Mouse (Mus musculus) left cerebral cortex, adult 2 months (tissue): ENCODE data around the gene Acer3. TPM values are rescaled to one million over a fixed set of nuclear protein-coding genes. Genes with fewer than 3 reads are reported as not detected.

ENCODE experiments used
- DNase-seq, 2 experiments: peaks; one replicate each; pipeline ENCODE4 v3.0.0; 2021 to 2022; ENCODE audit warnings: low spot score in 2 of 2, mixed read lengths in 1 of 2; ENCODE audit errors: extremely low spot score in 1 of 2
- H3K27ac ChIP-seq: fragments of 200-600 bp; 2 replicates; pipeline ENCODE4 v1.8.1; 2022
- H3K4me3 ChIP-seq: fragments of 200-600 bp; 2 replicates; pipeline ENCODE4 v1.8.1; 2022
- CTCF ChIP-seq: fragments of 200-600 bp; IDR thresholded peaks from 2 replicates; pipeline ENCODE4 v1.8.1; 2022; ENCODE audit warnings: antibody characterized with exemption, mild to moderate bottlenecking, moderate library complexity
- intact Hi-C: fragments of 180-260 bp; cut with DNase I; formaldehyde crosslinking; loops from one replicate; pipeline ENCODE4 v1.15.1; 2025
- total RNA-seq, 2 experiments: library from RNA; stranded (reverse); gene quantifications; 2 replicates each; pipeline ENCODE4 v1.2.3; 2021

Gene Acer3
- total RNA-seq, 2 experiments from 2014 or later = 22.2 to 25.4 TPM

DNA sequence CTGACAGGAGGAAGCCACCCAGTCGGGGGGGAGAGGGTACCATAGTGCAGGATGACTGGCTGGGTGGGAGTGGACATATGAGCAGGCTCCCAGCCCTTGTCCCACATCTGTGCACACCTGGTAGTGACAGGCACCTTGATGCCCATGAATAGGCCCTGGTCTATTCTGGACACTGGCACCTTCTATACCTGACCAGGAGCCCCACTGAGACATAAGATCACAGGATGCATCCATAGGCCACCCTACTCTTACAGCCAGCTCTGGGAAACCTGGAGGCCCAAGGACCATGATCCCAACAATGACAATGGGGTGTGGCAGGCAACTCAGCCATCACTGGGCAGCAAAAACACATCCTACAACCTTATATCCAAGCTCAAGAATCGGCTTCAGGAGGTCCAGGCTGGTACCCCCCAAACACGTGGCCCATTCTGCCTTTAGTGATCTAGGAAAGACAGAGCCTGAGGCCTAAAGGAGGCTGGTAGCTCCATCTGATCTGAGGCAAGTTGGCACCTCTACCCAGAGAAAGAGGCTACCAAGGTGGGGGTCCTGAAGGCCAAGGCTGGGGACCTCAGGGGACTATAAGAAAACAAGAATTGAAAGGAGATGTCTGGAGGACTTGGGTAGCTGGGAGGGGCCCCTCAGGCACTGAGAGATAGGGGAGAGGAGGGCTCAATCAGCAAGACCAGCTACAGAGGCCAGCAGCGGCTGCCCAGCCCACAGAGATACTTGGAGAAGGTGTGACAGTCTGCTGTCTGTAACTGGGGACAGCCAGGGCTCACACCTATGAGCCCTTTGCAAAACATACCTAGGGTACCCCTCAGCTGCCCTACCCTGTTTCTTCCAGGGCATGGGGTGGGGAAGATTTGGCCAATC lies 145.9 kb downstream of the Acer3 start:
- TF ChIP-seq CTCF = no peak
- Histone ChIP-seq H3K27ac (no peak overlapping the region), H3K4me3 (no peak overlapping the region)
- intact Hi-C loops = no loop called here
- DNase-seq = no peak

DNA sequence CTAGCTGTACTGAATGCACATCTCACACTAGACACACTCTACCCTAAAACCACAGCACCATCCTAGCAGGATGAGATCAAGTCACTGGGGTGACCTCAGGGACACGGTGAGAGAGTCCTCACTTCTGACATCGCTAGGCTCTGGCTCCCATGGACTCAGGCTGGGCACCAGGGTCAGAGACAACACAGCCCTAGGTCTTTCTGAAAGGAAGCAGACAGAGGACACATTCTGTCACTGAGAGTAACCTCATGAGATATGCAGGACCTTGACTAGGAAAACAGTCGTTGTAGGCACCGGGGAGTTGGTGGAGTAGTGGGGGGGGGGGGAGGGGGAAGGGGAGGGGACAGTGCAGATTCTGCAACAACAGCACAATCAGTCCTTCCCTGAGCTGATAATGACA lies 147.6 kb downstream of the Acer3 start:
- Histone ChIP-seq H3K4me3 (no peak overlapping the region), H3K27ac (no peak overlapping the region)
- DNase-seq = no peak
- TF ChIP-seq CTCF = no peak
- intact Hi-C loops = no loop called here

DNA sequence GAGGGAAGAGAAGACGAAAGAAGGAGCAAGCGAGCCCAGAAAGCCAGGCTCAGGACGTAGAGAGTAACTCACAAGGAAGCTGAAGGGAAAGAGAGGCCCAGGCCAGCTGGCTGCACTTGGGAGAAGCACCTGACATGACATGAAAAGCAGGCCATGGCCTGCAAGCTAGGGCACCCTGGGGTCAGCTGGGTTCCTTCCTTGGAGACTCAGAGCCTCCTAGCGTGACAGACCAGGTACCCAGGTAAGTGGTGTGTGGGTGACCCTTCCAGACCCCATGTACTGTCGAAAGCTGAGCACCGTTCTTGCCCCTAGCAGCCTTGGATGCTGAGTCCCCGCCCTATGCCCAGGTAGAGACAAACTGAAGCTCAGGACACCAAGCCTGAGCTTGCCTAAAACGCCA lies 148.3 kb downstream of the Acer3 start:
- intact Hi-C loops = no loop called here
- Histone ChIP-seq H3K27ac (no peak overlapping the region), H3K4me3 (no peak overlapping the region)
- peak in 1 of 2 experiments; percentile 9 for DNase-seq
- TF ChIP-seq CTCF = no peak

DNA sequence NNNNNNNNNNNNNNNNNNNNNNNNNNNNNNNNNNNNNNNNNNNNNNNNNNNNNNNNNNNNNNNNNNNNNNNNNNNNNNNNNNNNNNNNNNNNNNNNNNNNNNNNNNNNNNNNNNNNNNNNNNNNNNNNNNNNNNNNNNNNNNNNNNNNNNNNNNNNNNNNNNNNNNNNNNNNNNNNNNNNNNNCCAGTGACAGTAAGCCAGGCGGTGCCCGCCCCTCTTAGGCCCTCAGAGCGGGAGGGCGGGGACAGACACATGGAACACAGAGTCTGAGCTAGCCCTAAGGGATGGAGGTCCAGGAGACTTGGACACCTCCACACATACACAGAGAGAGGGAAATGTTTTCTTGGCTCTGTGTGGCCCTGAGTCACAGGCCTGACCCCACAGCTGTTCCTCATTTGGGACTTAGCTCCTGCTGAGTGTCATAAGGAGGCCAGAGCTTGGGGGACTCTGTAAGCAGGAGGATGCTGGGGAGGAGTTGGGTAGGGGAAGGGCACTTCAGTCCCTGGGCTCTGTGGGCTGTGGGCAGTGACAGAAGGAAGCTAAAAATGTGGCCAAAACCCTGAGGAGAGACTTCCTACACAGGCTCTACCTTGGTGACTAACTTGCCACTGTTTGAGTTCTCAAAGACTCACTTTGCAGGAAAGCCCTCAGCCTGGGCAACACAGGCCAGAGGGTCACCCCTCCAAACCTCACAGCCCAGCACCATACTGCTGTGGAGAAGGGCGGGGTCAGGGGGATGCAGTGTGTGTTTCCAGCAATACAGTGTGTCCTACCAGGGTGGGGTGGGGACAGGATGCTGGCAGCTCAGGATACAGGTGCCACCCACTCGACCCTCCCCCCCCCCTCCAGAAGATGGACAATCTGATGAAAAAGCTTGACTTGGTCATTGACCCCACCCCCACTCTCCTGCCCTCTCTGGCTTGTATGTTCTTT lies 149.6 kb downstream of the Acer3 start:
- Histone ChIP-seq H3K27ac (peak overlapping the region; percentile 42), H3K4me3 (no peak overlapping the region)
- DNase-seq = peak in 1 of 2 experiments; percentile 32
- intact Hi-C loops = no loop called here
- no peak for TF ChIP-seq CTCF

DNA sequence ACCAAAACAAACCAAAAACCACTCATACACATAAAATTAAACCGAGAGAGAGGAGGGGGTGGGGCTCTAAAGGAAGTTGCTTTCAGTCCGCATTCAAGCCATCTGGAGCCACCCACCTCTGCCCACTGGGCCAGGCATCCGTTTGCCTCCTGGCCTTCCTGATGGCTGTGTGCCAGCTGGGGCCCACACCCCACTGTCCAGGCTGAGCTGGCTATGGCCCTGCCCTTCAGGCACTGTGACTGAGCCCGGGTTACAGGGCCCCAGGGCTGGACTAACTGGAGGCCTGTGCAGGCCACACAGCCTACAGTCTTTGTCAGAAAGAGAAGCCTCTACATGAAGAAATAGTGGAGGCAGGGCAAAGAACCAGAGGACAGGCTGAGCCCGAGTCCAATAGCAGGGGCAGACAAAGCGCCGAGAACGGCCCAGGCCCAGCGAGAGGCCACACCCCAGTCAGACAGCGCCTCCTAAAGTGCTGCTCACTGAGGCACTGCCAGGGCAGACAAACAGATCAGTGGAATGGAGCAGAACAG lies 155.9 kb downstream of the Acer3 start:
- H3K27ac ChIP-seq = no peak overlapping the region
- peak in 1 of 2 experiments; percentile 20 for DNase-seq
- intact Hi-C loops = loop anchor here (10.0 kb wide), 1 partner anchor 270 kb away; no protein-coding TSS in a partner anchor

DNA sequence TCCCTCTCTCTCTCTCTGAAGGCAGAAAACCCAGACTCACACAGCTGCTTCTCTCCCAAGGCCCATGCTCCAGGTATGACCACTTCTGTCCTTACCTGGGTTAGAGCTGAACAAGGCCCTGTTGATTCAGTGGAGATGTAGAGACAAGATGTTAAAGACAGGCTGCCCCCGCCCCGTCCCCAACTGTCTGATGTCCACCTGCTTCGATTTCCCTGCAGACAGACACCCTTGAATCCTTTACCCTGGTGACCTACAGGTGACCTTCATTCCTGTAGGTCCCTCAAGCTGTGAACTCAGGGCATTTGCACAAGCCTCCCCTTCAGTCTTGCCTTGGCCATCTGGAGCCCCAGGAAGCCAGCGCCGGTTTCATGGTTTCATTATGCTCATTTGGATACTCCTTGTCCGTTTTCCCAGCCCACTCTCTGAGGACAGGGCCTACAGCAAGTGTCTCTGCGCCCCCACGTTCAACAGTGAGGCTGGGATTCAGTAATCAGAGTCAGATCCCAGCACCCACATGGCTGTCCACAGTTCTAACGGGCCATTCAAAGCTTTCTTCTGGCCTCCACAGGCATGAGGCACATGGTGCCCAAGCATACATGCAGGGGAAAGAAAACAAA lies 156.5 kb downstream of the Acer3 start:
- peak in 1 of 2 experiments; percentile 10 for DNase-seq
- H3K27ac ChIP-seq = no peak overlapping the region
- no peak for TF ChIP-seq CTCF
- H3K4me3 ChIP-seq = no peak overlapping the region
- intact Hi-C loops = loop anchor here (10.0 kb wide), 1 partner anchor 270 kb away; no protein-coding TSS in a partner anchor

More for the DNA sequence above, 155.9 kb downstream of the Acer3 start:
- TF ChIP-seq CTCF = no peak
- H3K4me3 ChIP-seq = no peak overlapping the region

DNA sequence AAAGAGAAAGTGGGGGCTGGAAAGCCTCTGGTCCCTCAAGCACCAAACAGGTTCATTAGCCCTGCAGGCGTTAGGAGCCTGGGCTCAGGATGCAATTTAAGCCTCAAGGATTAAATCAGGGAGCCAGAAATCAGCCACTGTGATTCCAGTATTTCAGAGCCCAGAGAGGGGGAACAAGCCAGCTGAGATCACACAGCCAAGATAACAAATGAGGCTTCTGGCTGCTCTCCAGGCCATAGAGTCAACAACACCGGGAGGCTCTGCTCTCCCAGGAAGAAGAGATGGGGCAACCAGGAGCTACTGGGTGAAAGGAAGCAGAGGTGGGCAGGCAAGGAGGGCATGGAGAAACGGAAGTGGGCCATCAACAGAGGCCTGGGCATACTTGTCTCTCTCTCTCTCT lies 157.3 kb downstream of the Acer3 start:
- intact Hi-C loops = loop anchor here (10.0 kb wide), 1 partner anchor 271 kb away; no protein-coding TSS in a partner anchor
- TF ChIP-seq CTCF = no peak
- no peak for DNase-seq
- H3K27ac ChIP-seq = no peak overlapping the region
- H3K4me3 ChIP-seq = no peak overlapping the region

DNA sequence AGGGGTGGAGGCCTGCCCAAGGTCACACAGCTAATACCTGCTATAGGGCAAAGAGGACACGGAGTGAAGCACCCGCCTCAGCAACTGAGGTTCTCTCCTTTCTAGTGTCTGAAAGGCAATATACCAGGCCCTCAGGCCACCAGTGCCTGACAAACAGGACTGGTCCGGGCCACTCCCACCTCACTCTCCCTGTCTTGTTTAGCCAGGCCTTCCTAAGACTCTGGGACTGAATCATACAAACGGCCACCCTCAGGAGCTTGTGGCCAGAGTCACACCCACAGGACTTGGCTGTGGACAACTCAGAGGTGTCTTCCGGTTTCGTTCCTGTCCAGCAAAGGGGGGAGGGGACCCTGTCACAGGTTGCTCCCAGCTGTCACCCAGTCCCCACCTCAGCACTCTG lies 158.8 kb downstream of the Acer3 start:
- TF ChIP-seq CTCF = no peak
- intact Hi-C loops = loop anchor here (10.0 kb wide), 1 partner anchor 273 kb away; no protein-coding TSS in a partner anchor
- no peak for DNase-seq

DNA sequence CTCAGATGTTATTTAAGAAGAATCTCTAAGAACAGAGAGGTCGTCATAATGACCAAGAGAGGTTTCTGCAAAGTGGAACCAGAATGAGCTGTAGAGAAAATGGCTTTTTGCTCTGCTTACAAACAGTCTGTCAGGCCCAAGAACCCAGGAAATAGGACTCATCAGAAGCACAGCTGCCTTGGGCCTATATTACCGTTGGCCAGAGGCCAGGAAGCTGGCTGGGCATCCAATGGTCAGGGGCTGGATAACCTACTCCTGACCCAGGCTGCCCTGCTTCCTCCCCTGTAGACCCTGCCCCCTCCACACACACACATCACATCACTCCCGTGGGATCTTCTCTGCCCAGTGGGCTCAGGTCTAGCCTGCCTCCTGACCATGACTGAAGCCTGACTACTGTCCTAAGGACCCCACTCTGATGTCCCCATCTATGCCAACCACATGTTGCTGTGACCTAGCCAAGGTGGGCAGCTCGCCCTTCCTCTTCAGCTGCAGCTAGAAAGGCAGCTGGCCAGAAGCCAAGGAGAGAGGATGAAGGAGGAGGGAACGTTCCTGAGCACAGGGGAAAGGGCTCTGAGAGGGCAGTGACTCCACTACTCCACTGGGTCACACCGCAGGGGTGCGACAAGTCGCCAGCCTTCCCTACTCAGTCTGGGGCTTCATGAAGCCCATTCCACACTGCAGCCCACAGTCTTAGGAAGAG lies 160.8 kb downstream of the Acer3 start:
- DNase-seq = no peak
- intact Hi-C loops = loop anchor here (10.0 kb wide), 1 partner anchor 275 kb away; no protein-coding TSS in a partner anchor
- no peak for TF ChIP-seq CTCF
- H3K27ac ChIP-seq = no peak overlapping the region
- no peak overlapping the region for H3K4me3 ChIP-seq

More for the DNA sequence above, 158.8 kb downstream of the Acer3 start:
- Histone ChIP-seq H3K27ac (no peak overlapping the region), H3K4me3 (no peak overlapping the region)

DNA sequence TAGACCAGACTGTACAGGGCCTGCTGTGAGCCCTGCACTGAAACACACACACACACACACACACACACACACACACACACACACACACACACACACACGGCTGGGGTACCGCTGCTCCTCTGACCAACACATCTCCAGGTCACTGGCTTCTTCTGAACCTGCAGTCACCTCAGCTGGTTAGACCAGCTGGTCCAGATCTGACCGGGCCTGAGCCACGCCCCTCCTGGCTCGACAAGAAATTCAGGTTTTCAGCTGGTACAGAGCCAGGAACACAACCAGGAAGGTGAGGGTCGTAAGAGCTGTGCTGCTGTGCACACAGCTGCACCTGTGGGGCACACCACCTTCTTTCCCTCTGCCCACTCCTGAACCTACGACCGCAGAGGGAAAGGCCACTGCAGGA lies 162.5 kb downstream of the Acer3 start:
- Histone ChIP-seq H3K27ac (no peak overlapping the region), H3K4me3 (no peak overlapping the region)
- DNase-seq = no peak
- no peak for TF ChIP-seq CTCF
- intact Hi-C loops = no loop called here
